Mouse (Mus musculus) bone marrow macrophage, adult 2 months (primary cell): ENCODE measurements around the gene Gramd4.
"Not testable (repeated sequence)": the region's sequence is repeated elsewhere in the genome, so short reads cannot be mapped to it uniquely, and the experiment has no call there.

Source experiments
- CTCF ChIP-seq: IDR thresholded peaks from 2 replicates; pipeline ENCODE4 v1.5.1; 2012; ENCODE audit warnings: low read depth, mild to moderate bottlenecking, low read length, moderate library complexity
- POLR2A ChIP-seq: IDR thresholded peaks from 2 replicates; pipeline ENCODE4 v1.6.1; 2012; ENCODE audit warnings: mild to moderate bottlenecking, low read depth, low read length, borderline replicate concordance

DNA sequence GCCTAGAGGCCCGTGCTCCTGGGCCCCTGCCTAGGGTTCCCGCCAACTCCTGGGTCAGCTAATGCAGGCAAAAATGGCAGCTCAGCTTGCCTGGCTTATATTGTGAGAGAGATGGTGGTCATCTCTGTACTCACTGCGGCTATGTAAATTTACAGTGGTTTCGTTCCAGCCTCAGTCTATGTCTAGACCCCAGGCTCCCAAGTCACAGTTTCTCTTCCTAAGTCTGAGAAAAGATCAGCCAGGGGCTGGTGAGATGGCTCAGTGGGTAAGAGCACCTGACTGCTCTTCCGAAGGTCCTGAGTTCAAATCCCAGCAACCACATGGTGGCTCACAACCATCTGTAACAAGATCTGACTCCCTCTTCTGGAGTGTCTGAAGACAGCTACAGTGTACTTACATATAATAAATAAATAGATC lies 39.1 kb downstream of the Gramd4 start:
- TF ChIP-seq CTCF, POLR2A: not testable (repeated sequence)
